25 mouse cellular contexts compared by ENCODE assay signal in the genomic region with DNA sequence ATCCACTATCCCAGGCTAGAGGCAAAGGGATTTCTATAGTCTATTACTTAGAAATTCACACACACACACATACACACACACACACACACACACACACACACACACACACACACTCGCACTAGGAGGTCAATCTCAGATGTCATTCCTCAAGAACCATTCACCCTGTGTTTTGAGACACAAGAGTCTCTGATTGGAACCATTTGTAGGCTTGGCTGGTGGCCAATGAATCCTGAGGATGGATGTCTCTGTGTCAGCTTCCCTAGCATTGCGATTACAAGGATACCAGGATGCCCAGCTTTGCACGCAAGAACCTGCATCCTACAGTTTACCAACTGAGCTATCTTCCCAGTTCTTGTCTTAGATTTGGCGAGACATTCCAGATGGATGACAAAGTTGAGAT.
DNase-seq lines count a peak whose midpoint lies in the region; ATAC-seq lines count a peak whose summit lies in the region.
"Had no signal": no experiment of that assay in that cellular context is flagged by ENCODE, and none has a peak within 500 bp of the region (broad histone marks: within the 10 kb centered on the region; RNA-seq: fewer than 3 reads in every experiment).

No protein-coding gene starts in this region.

- H3K4me1 ChIP-seq in liver, embryonic 11.5 days (replicated peaks; ENCODE audit: control insufficient read depth, insufficient read depth, low read length) = no peaks in the 10 kb centered on the region
- peaks cover 20% of the 10 kb centered on the region for H3K4me1 ChIP-seq in embryonic facial prominence, embryonic 10.5 days
- H3K4me1 ChIP-seq: intestine, embryonic 15.5 days; liver, embryonic 13.5 days; neural tube, embryonic 12.5 days had no signal

- no peaks in the 10 kb centered on the region for H3K9me3 ChIP-seq in liver, embryonic 11.5 days (ENCODE audit: control insufficient read depth, low read length)
- no peaks in the 10 kb centered on the region for H3K9me3 ChIP-seq in embryonic facial prominence, embryonic 10.5 days
- H3K9me3 ChIP-seq: intestine, embryonic 15.5 days; liver, embryonic 13.5 days; neural tube, embryonic 12.5 days had no signal

- no peaks in the 10 kb centered on the region for H3K36me3 ChIP-seq in liver, embryonic 11.5 days (ENCODE audit: control insufficient read depth, insufficient read depth, low read length)
- H3K36me3 ChIP-seq in embryonic facial prominence, embryonic 10.5 days (replicated peaks) = no peaks in the 10 kb centered on the region
- H3K36me3 ChIP-seq: intestine, embryonic 15.5 days; liver, embryonic 13.5 days; neural tube, embryonic 12.5 days had no signal

- H3K4me2 ChIP-seq in liver, embryonic 11.5 days = no peak overlapping the region
- H3K4me2 ChIP-seq: hindbrain, embryonic 14.5 days; intestine, embryonic 15.5 days; liver, embryonic 13.5 days; neural tube, embryonic 12.5 days had no signal

- ATAC-seq in liver, embryonic 11.5 days (replicated peaks; ENCODE audit: low FRiP score) = no peak
- ATAC-seq: activated CD4-positive, CD25-positive, alpha-beta regulatory T cell, adult 4 months; forebrain, embryonic 16.5 days; intestine, embryonic 15.5 days; midbrain, embryonic 16.5 days; Patski had no signal

- H3K4me3 ChIP-seq in liver, embryonic 11.5 days (ENCODE audit: low read depth, low read length) = no peak overlapping the region
- no peak overlapping the region for H3K4me3 ChIP-seq in embryonic facial prominence, embryonic 10.5 days
- H3K4me3 ChIP-seq: erythroblast, embryonic 14.5 days; gastrocnemius, adult 2 months; heart, adult 2 months; intestine, embryonic 15.5 days; liver, embryonic 13.5 days; neural tube, embryonic 12.5 days had no signal

- intact Hi-C loops in heart, postnatal 14 days (cut with DNase I) = no loop called here
- intact Hi-C loops in heart, postnatal 36 days (cut with DNase I) = no loop called here

- DNase-seq in heart, postnatal 14 days = peak; percentile 7 to 23
- no peak for DNase-seq in heart, postnatal 36 days
- DNase-seq in liver = peak; percentile 7
- no peak for DNase-seq in liver, embryonic 11.5 days (ENCODE audit: low spot score)
- DNase-seq in 3T3-L1 (ENCODE audit: low read depth, low spot score) = peak; percentile 79
- peak; percentile 19 for DNase-seq in embryonic facial prominence, embryonic 10.5 days (ENCODE audit: low spot score)
- DNase-seq in natural killer cell, adult 2 months (ENCODE audit: low spot score in 2 of 2) = no peak
- no peak for DNase-seq in layer of hippocampus, postnatal 36 days
- DNase-seq: adrenal gland, postnatal 36 days; cerebellum, adult 9-10 months; embryo, embryonic 11 days; gastrocnemius, adult 2 months; heart, adult 2 months; liver, embryonic 13.5 days; right cerebral cortex, postnatal 25 days; thymus, postnatal 25 days had no signal

- no peak overlapping the region for H3K27ac ChIP-seq in liver, embryonic 11.5 days (ENCODE audit: low read depth, low read length)
- no peak overlapping the region for H3K27ac ChIP-seq in embryonic facial prominence, embryonic 10.5 days (replicated peaks)
- H3K27ac ChIP-seq: gastrocnemius, adult 2 months; heart, adult 2 months; hindbrain, embryonic 14.5 days; intestine, embryonic 15.5 days; liver, embryonic 13.5 days; neural tube, embryonic 12.5 days; stomach, postnatal 0 days had no signal

- no peaks in the 10 kb centered on the region for H3K27me3 ChIP-seq in liver, embryonic 11.5 days (replicated peaks; ENCODE audit: control insufficient read depth, insufficient read depth, low read length)
- no peaks in the 10 kb centered on the region for H3K27me3 ChIP-seq in embryonic facial prominence, embryonic 10.5 days (replicated peaks; ENCODE audit: low read depth, poor library complexity, severe bottlenecking)
- H3K27me3 ChIP-seq: intestine, embryonic 15.5 days; liver, embryonic 13.5 days; neural tube, embryonic 12.5 days; Patski had no signal

- 70% methylated on average over 4 of the region's 4 CpGs for WGBS in liver, embryonic 11.5 days
- 83% methylated on average over 4 of the region's 4 CpGs for WGBS in embryonic facial prominence, embryonic 10.5 days

- no peak overlapping the region for H3K9ac ChIP-seq in liver, embryonic 11.5 days (ENCODE audit: low read depth, low read length)
- H3K9ac ChIP-seq: hindbrain, embryonic 14.5 days; intestine, embryonic 15.5 days; liver, embryonic 13.5 days; neural tube, embryonic 12.5 days had no signal

Comparison
In these comparisons a context has a peak if more than half of its experiments do, and no peak if none do; other contexts are left out.
1. DNase-seq: peak in heart, postnatal 14 days (2 of 2), liver (single experiment), 3T3-L1 (single experiment) and embryonic facial prominence, embryonic 10.5 days (single experiment); none in heart, postnatal 36 days (0 of 2), liver, embryonic 11.5 days (single experiment), natural killer cell, adult 2 months (0 of 2) and layer of hippocampus, postnatal 36 days (0 of 2).